25 mouse cellular contexts compared by ENCODE assay signal in the genomic region with DNA sequence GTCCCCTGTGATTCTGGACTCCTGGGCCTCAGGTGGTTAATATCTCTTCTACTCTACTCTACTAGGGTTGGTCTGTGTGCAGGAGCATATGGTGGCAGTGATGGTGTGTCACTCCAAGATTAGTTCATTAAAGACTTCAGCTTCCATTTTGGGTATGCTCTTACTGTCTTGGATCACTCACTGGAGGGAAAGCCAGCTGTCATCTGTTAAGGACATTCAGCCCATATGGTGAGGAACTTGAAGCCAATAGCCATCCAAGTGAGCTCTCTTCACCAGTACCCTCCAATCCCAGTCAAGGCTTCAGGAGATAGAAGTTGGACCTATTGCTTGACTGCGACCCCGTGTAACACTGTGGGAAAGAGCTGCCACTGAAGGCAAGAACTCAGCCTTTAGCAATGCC.
"Had no signal": no experiment of that assay in that cellular context is flagged by ENCODE, and none has a peak within 500 bp of the region (broad histone marks: within the 10 kb centered on the region; RNA-seq: fewer than 3 reads in every experiment).

No protein-coding gene starts in this region.

- H3K9me3 ChIP-seq: heart, embryonic 13.5 days; heart, embryonic 15.5 days; hindbrain, embryonic 15.5 days; kidney, embryonic 15.5 days; limb, embryonic 13.5 days; limb, embryonic 15.5 days; liver, embryonic 12.5 days had no signal

- ATAC-seq: hindbrain, postnatal 0 days; intestine, embryonic 16.5 days; liver, embryonic 12.5 days had no signal

- H3K4me2 ChIP-seq: heart, embryonic 11.5 days; heart, embryonic 13.5 days; heart, embryonic 15.5 days; hindbrain, embryonic 13.5 days; hindbrain, embryonic 15.5 days; kidney, embryonic 15.5 days; limb, embryonic 13.5 days; limb, embryonic 15.5 days; liver, embryonic 12.5 days had no signal

- H3K4me1 ChIP-seq: heart, embryonic 13.5 days; heart, embryonic 15.5 days; hindbrain, embryonic 13.5 days; hindbrain, embryonic 15.5 days; kidney, embryonic 15.5 days; limb, embryonic 13.5 days; limb, embryonic 15.5 days; liver, embryonic 12.5 days had no signal

- H3K27ac ChIP-seq: heart, adult 2 months; heart, embryonic 13.5 days; heart, embryonic 15.5 days; hindbrain, embryonic 13.5 days; hindbrain, embryonic 15.5 days; hindbrain, postnatal 0 days; kidney, embryonic 15.5 days; kidney, postnatal 0 days; limb, embryonic 13.5 days; limb, embryonic 15.5 days; liver, embryonic 12.5 days; liver, embryonic 14.5 days had no signal

- H3K4me3 ChIP-seq: heart, adult 2 months; heart, embryonic 13.5 days; heart, embryonic 15.5 days; hindbrain, embryonic 13.5 days; hindbrain, embryonic 15.5 days; kidney, embryonic 15.5 days; limb, embryonic 13.5 days; limb, embryonic 15.5 days; liver, embryonic 12.5 days had no signal

- H3K27me3 ChIP-seq: heart, embryonic 13.5 days; heart, embryonic 15.5 days; hindbrain, embryonic 13.5 days; hindbrain, embryonic 15.5 days; kidney, embryonic 15.5 days; limb, embryonic 13.5 days; limb, embryonic 15.5 days; liver, embryonic 12.5 days had no signal

- H3K9ac ChIP-seq: heart, embryonic 13.5 days; heart, embryonic 15.5 days; hindbrain, embryonic 13.5 days; hindbrain, embryonic 15.5 days; kidney, embryonic 15.5 days; limb, embryonic 13.5 days; limb, embryonic 15.5 days; liver, embryonic 12.5 days; liver, embryonic 14.5 days had no signal

- H3K36me3 ChIP-seq: heart, embryonic 13.5 days; heart, embryonic 15.5 days; hindbrain, embryonic 13.5 days; hindbrain, embryonic 15.5 days; kidney, embryonic 15.5 days; limb, embryonic 13.5 days; limb, embryonic 15.5 days; liver, embryonic 12.5 days had no signal

- DNase-seq: gastrocnemius, postnatal 14 days; gastrocnemius, postnatal 36 days; heart, adult 11 months; heart, adult 2 months; heart, postnatal 14 days; heart, postnatal 36 days; kidney, adult 11 months; kidney, adult 2 months; kidney, adult 9 months; kidney, postnatal 14 days; kidney, postnatal 36 days; left cerebral cortex, postnatal 4 days had no signal
